Mouse (Mus musculus) neural tube, embryonic 12.5 days (tissue): ENCODE data around the gene Cyp17a1. TPM values are rescaled to one million over a fixed set of nuclear protein-coding genes. Genes with fewer than 3 reads are reported as not detected.

Experiments used
- ATAC-seq: fragments of 200-750 bp; cut with Nextera tagmentation; 2 replicates; pipeline ENCODE4 v1.8.0; 2017; ENCODE audit warnings: low read depth, mild to moderate bottlenecking, moderate TSS enrichment, moderate library complexity; ENCODE audit not compliant: low FRiP score
- H3K27ac ChIP-seq: fragments of 300-500 bp; sonication (generic); 2 replicates; pipeline ENCODE4 v1.5.1; 2016
- H3K27me3 ChIP-seq: fragments of 300-500 bp; sonication (generic); replicated peaks from 2 replicates; pipeline ENCODE4 v1.6.1; 2016; ENCODE audit warnings: mild to moderate bottlenecking
- H3K36me3 ChIP-seq: fragments of 300-500 bp; sonication (generic); 2 replicates; pipeline ENCODE4 v1.6.1; 2016; ENCODE audit warnings: mild to moderate bottlenecking
- H3K4me1 ChIP-seq: fragments of 300-500 bp; sonication (generic); 2 replicates; pipeline ENCODE4 v1.6.1; 2016
- H3K4me2 ChIP-seq: fragments of 300-500 bp; sonication (generic); replicated peaks from 2 replicates; pipeline ENCODE4 v1.6.1; 2016; ENCODE audit warnings: mild to moderate bottlenecking
- H3K4me3 ChIP-seq: fragments of 300-500 bp; sonication (generic); 2 replicates; pipeline ENCODE4 v1.5.1; 2016
- H3K9ac ChIP-seq: fragments of 300-500 bp; sonication (generic); 2 replicates; pipeline ENCODE4 v1.6.1; 2016; ENCODE audit warnings: mild to moderate bottlenecking
- H3K9me3 ChIP-seq: fragments of 300-500 bp; sonication (generic); 2 replicates; pipeline ENCODE4 v1.6.1; 2016; ENCODE audit warnings: mild to moderate bottlenecking
- WGBS: fragments of 180-500 bp; shearing (Covaris S2); methylation state at CpG from one replicate; pipeline ENCODE4 v1.1.7; 2016; 5-methylcytosine and 5-hydroxymethylcytosine counted together
- polyA plus RNA-seq: library from polyadenylated mRNA; unstranded; fragments of >200 nt; fragmentation: Nextera tagmentation; extraction: Ambion mirVana; gene quantifications from 2 replicates; pipeline ENCODE4 v1.2.1, GENCODE M21; 2016

Gene Cyp17a1
- polyA plus RNA-seq = not detected in 2 replicates

GRCm38 (mm10) chr19:46672766-46673418 lies at the start of gene Cyp17a1:
Cyp17a1 (minus strand) TSS chr19:46673172.
- no peak within 1 kb of the TSS for H3K4me2 ChIP-seq
- H3K36me3 ChIP-seq = no peaks in the 10 kb centered on the region
- no peaks in the 10 kb centered on the region; the same call in 1 of the 2 replicates for H3K27me3 ChIP-seq
- no peak within 1 kb of the TSS for H3K27ac ChIP-seq
- H3K4me1 ChIP-seq = no peaks in the 10 kb centered on the region
- H3K9me3 ChIP-seq = no peaks in the 10 kb centered on the region
- no peak within 1 kb of the TSS for H3K4me3 ChIP-seq
- no peak for ATAC-seq
- WGBS = 75% methylated on average over 5 of the region's 5 CpGs
- no peak within 1 kb of the TSS for H3K9ac ChIP-seq

GRCm38 (mm10) chr19:46718150-46718549 lies 45.2 kb upstream of the Cyp17a1 start:
- ATAC-seq = no peak
- 90% methylated on average over 4 of the region's 4 CpGs for WGBS

GRCm38 (mm10) chr19:46715016-46715415 lies 42.0 kb upstream of the Cyp17a1 start:
- no peaks in the 10 kb centered on the region for H3K27me3 ChIP-seq
- H3K4me3 ChIP-seq = no peak overlapping the region
- H3K27ac ChIP-seq = no peak overlapping the region
- peaks cover 9% of the 10 kb centered on the region for H3K36me3 ChIP-seq
- H3K9me3 ChIP-seq = 0 out of 2 replicates have a peak, but pooled peaks cover 7% of the 10 kb centered on the region
- no peak for ATAC-seq
- 90% methylated on average over 8 of the region's 8 CpGs for WGBS
- H3K4me2 ChIP-seq = no peak overlapping the region
- no peak overlapping the region for H3K9ac ChIP-seq
- H3K4me1 ChIP-seq = no peaks in the 10 kb centered on the region

More at GRCm38 (mm10) chr19:46718150-46718549, 45.2 kb upstream of the Cyp17a1 start:
- no peak overlapping the region for H3K27ac ChIP-seq
- 0 out of 2 replicates have a peak, but pooled peaks cover 7% of the 10 kb centered on the region for H3K9me3 ChIP-seq
- peaks cover 9% of the 10 kb centered on the region for H3K36me3 ChIP-seq
- no peak overlapping the region for H3K4me3 ChIP-seq
- no peaks in the 10 kb centered on the region for H3K27me3 ChIP-seq
- H3K4me2 ChIP-seq = no peak overlapping the region
- H3K9ac ChIP-seq = no peak overlapping the region
- H3K4me1 ChIP-seq = no peaks in the 10 kb centered on the region

GRCm38 (mm10) chr19:46714234-46714633 lies 41.3 kb upstream of the Cyp17a1 start:
- ATAC-seq = no peak
- Histone ChIP-seq H3K27ac (no peak overlapping the region), H3K27me3 (no peaks in the 10 kb centered on the region), H3K9me3 (0 out of 2 replicates have a peak, but pooled peaks cover 7% of the 10 kb centered on the region), H3K4me1 (no peaks in the 10 kb centered on the region), H3K9ac (no peak overlapping the region), H3K4me2 (no peak overlapping the region), H3K4me3 (no peak overlapping the region), H3K36me3 (peaks cover 9% of the 10 kb centered on the region)
- 91% methylated on average over 8 of the region's 8 CpGs for WGBS

GRCm38 (mm10) chr19:46710614-46711013 lies 37.6 kb upstream of the Cyp17a1 start:
- Histone ChIP-seq H3K27me3 (no peaks in the 10 kb centered on the region), H3K9ac (no peak overlapping the region), H3K4me3 (no peak overlapping the region), H3K4me1 (peaks cover 10% of the 10 kb centered on the region; the same call in 1 of the 2 replicates), H3K36me3 (no peaks in the 10 kb centered on the region), H3K9me3 (no peaks in the 10 kb centered on the region), H3K4me2 (no peak overlapping the region), H3K27ac (no peak overlapping the region)
- ATAC-seq = no peak
- 88% methylated on average over 4 of the region's 4 CpGs for WGBS

- Histone ChIP-seq H3K27me3 (no peaks in the 10 kb centered on the region), H3K4me3 (peak within 1 kb of the TSS; percentile 44), H3K9ac (peak within 1 kb of the TSS; percentile 61), H3K36me3 (no peaks in the 10 kb centered on the region), H3K27ac (no peak within 1 kb of the TSS), H3K4me1 (peaks cover 10% of the 10 kb centered on the region; the same call in 1 of the 2 replicates), H3K4me2 (peak within 1 kb of the TSS; percentile 72), H3K9me3 (no peaks in the 10 kb centered on the region)
- ATAC-seq = no peak
- 17% methylated on average over 31 of the region's 31 CpGs for WGBS
Observed at GRCm38 (mm10) chr19:46707296-46708151, 34.6 kb upstream of the Cyp17a1 start, which contains the start of gene As3mt. As3mt (plus strand) TSS chr19:46707458.

GRCm38 (mm10) chr19:46706540-46707295 lies 33.7 kb upstream of the Cyp17a1 start:
- no peak overlapping the region for H3K4me3 ChIP-seq

GRCm38 (mm10) chr19:46705779-46706495 lies 33.0 kb upstream of the Cyp17a1 start:
- H3K27me3 ChIP-seq = no peaks in the 10 kb centered on the region
- no peak for ATAC-seq
- 67% methylated on average over 7 of the region's 7 CpGs for WGBS

More at GRCm38 (mm10) chr19:46706540-46707295, 33.7 kb upstream of the Cyp17a1 start:
- H3K4me2 ChIP-seq = peak overlapping the region; percentile 72
- no peak overlapping the region for H3K9ac ChIP-seq
- WGBS = 81% methylated on average over 9 of the region's 9 CpGs
- H3K9me3 ChIP-seq = no peaks in the 10 kb centered on the region
- H3K27ac ChIP-seq = no peak overlapping the region
- H3K4me1 ChIP-seq = peaks cover 10% of the 10 kb centered on the region; the same call in 1 of the 2 replicates
- H3K36me3 ChIP-seq = no peaks in the 10 kb centered on the region
- ATAC-seq = no peak
- H3K27me3 ChIP-seq = no peaks in the 10 kb centered on the region

GRCm38 (mm10) chr19:46701156-46701555 lies 28.2 kb upstream of the Cyp17a1 start:
- H3K27ac ChIP-seq = no peak overlapping the region
- peaks cover 11% of the 10 kb centered on the region; the same call in 1 of the 2 replicates for H3K36me3 ChIP-seq
- no peak overlapping the region for H3K4me2 ChIP-seq
- no peak overlapping the region for H3K4me3 ChIP-seq
- 86% methylated on average over 9 of the region's 9 CpGs for WGBS
- no peaks in the 10 kb centered on the region for H3K4me1 ChIP-seq
- no peaks in the 10 kb centered on the region for H3K27me3 ChIP-seq
- H3K9ac ChIP-seq = no peak overlapping the region
- ATAC-seq = no peak
- H3K9me3 ChIP-seq = no peaks in the 10 kb centered on the region

More at GRCm38 (mm10) chr19:46705779-46706495, 33.0 kb upstream of the Cyp17a1 start:
- peaks cover 2% of the 10 kb centered on the region; the same call in 1 of the 2 replicates for H3K36me3 ChIP-seq
- no peak overlapping the region for H3K27ac ChIP-seq
- H3K4me1 ChIP-seq = peaks cover 10% of the 10 kb centered on the region; the same call in 1 of the 2 replicates
- no peak overlapping the region for H3K4me2 ChIP-seq
- H3K9me3 ChIP-seq = no peaks in the 10 kb centered on the region
- H3K9ac ChIP-seq = no peak overlapping the region
- no peak overlapping the region for H3K4me3 ChIP-seq

GRCm38 (mm10) chr19:46699011-46699481 lies 26.1 kb upstream of the Cyp17a1 start:
- Histone ChIP-seq H3K4me3 (no peak overlapping the region), H3K36me3 (peaks cover 19% of the 10 kb centered on the region; the same call in 1 of the 2 replicates), H3K4me2 (no peak overlapping the region), H3K27ac (no peak overlapping the region), H3K27me3 (no peaks in the 10 kb centered on the region), H3K9ac (no peak overlapping the region), H3K4me1 (no peaks in the 10 kb centered on the region), H3K9me3 (no peaks in the 10 kb centered on the region)
- ATAC-seq = no peak
- WGBS = 81% methylated on average over 10 of the region's 10 CpGs
